Mouse (Mus musculus) liver, embryonic 14 days (tissue): ENCODE results near the gene Vash1. TPM values are rescaled to one million over a fixed set of nuclear protein-coding genes. Genes with fewer than 3 reads are reported as not detected.

Source experiments
- polyA plus RNA-seq: library from polyadenylated mRNA; depleted of rRNA; stranded (reverse); fragments of >200 nt; gene quantifications from 2 replicates; pipeline ENCODE4 v1.2.3, GENCODE M21; 2012; rRNA removed

Gene Vash1
- polyA plus RNA-seq, result 0.63 and 0.69 TPM in 2 replicates

GRCm38 (mm10) chr12:86678591-86679545 is at the start of gene Vash1:
Gene Vash1, plus strand, starts transcription at chr12:86678700.

GRCm38 (mm10) chr12:86726120-86726640 is 47.7 kb downstream of the Vash1 start, which contains the start of gene Angel1:
Gene Angel1, minus strand, starts transcription at chr12:86726460.

GRCm38 (mm10) chr12:86734319-86734810 is 55.9 kb downstream of the Vash1 start, which contains the start of gene Lrrc74a:
Gene Lrrc74a, plus strand, starts transcription at chr12:86734369.

Other genes starting within 250 kb of the Vash1 start
- gene Angel1, start 47.8 kb downstream of the Vash1 start, polyA plus RNA-seq, result 0.62 and 0.64 TPM in 2 replicates
- not detected in 2 replicates for gene Lrrc74a, start 55.7 kb downstream of the Vash1 start, polyA plus RNA-seq
- gene Irf2bpl, start 206.1 kb downstream of the Vash1 start, polyA plus RNA-seq, result 1.3 and 1.4 TPM in 2 replicates